Mouse (Mus musculus) myocyte (in vitro differentiated cells): ENCODE results near the gene Olfr1386.

ENCODE experiments used
- MYOG ChIP-seq, 3 experiments: IDR thresholded peaks; one replicate each; pipeline ENCODE4 v1.6.1; 2011; ENCODE audit warnings: control low read depth in 2 of 3, low read depth in 2 of 3, mild to moderate bottlenecking in 2 of 3; ENCODE audit not compliant: insufficient read length in 2 of 3, control insufficient read depth in 1 of 3, insufficient read depth in 1 of 3
- POLR2A ChIP-seq: IDR thresholded peaks from one replicate; pipeline ENCODE4 v1.6.1; 2011; ENCODE audit warnings: low read depth, mild to moderate bottlenecking, control low read depth, moderate library complexity; ENCODE audit not compliant: insufficient read length
- SRF ChIP-seq: IDR thresholded peaks from one replicate; pipeline ENCODE4 v1.6.1; 2011; ENCODE audit warnings: low read depth; ENCODE audit not compliant: control insufficient read depth, insufficient read length

DNA sequence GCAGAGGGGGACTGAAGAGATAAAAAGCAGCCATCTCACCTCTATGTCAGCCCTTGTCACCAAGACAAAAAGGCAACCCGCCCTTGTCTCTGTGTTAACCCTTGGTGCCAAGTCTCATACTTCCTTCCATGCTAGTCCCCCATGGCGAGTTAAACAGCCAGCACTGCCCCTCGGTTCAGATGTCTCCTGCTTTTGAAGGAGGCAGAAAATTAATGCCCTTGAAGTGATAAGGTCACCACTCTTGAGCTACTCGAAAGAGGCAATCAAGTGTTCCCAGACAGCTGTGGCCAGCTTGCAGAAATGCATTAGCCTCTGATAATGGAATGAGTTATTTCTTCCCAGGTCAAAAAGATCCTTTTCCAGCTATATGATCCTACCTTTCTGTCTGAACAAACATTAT lies 21.1 kb downstream of the Olfr1386 start:
- TF ChIP-seq POLR2A = no peak
- no peak for TF ChIP-seq MYOG (IDR thresholded peaks at IDR 0.05; ENCODE audit: control insufficient read depth in 1 of 3, insufficient read depth in 1 of 3, insufficient read length in 2 of 3, low read depth in 2 of 3)
- no peak for TF ChIP-seq SRF
